Mouse (Mus musculus) retina, embryonic 14.5 days (tissue): ENCODE data around the gene Cmtr1.
A peak's percentile ranks its signal among the peaks of the same experiment; 100 is the strongest.

Experiments used
- DNase-seq: peaks from one replicate; pipeline ENCODE4 v3.0.0-alpha.2; 2015; ENCODE audit warnings: low spot score

The Cmtr1 gene

DNA sequence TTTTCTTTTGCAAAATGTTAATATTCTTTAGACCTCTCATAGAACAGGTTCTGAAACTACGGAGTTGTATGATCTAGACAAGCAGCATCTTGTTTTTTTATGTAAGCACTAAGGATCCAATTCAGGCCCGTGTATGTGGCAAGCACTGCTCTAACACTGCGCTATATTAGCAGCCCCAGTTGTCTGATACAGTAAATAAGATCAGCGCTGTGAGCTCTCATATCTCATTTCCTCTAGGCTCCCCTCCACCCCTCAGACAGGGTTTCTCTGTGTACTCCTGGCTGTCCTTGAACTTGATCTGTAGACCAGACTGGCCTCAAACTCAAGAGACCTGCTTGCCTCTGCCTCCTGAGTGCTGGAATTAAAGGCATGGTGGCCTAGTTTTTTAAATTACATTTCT lies 8.6 kb downstream of the Cmtr1 start:
- DNase-seq: no peak

- no peak for DNase-seq
Observed at GRCm38 (mm10) chr17:29669936-29670335, 9.5 kb downstream of the Cmtr1 start.

GRCm38 (mm10) chr17:29671021-29671420 lies 10.6 kb downstream of the Cmtr1 start:
- DNase-seq: no peak

- no peak for DNase-seq
Observed at GRCm38 (mm10) chr17:29673325-29673724, 12.9 kb downstream of the Cmtr1 start.

GRCm38 (mm10) chr17:29678526-29678925 lies 18.1 kb downstream of the Cmtr1 start:
- no peak for DNase-seq

DNA sequence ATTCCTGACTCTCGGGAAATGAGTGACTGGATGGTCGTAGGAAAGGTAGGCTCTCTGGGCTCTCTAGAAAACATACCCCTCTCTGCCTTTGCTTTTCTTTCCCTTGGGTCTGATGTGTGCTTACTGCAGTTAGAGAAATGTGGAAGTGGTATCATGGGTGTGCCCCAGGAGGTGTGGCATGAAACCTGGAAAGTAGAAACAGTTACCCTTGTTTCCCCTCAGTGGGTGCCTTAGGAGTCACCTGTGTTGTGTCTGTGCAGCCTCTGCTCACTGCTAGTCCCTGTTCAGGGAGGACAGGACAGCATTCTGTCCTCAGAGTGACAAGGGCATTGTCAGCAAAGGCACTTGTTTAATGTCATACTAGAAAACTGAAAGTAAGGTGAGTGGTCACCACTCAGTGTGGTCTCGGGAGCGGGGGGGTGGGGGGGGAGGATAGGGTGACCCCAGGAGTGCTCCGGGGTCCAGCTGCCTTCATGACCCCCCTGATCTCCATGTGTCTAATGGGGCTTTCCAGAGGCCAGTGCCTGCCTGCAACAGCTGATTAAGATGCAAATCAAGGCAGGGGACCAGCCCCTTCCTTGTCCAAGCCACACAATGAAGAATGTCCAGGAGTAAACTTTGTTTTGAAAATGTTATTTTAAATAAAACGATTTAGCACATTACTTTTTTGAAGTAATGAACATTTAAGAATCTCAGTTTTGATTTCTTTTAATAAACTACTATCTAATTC lies 18.8 kb downstream of the Cmtr1 start:
- no peak for DNase-seq

DNA sequence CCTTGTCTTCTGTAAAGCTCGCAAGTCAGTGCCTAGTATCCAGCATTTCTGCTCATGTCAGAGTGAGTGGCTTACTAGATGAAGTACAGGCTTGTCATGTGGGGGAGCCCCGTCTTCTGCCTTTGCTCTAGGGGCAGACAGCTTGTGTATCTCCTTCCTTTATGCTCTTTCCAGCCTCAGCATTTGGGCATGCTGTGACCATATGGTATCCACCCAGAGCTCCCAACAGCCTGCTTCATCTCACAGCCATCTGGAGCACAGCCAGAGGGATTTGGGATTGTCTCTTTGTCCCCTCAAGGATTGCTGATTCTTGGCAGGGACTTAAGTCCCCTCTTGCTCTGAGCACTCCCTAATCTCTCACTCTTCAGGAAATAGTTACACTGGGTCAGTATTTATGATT lies 19.8 kb downstream of the Cmtr1 start:
- peak; percentile 51 for DNase-seq

GRCm38 (mm10) chr17:29680921-29681320 lies 20.5 kb downstream of the Cmtr1 start:
- no peak for DNase-seq

DNA sequence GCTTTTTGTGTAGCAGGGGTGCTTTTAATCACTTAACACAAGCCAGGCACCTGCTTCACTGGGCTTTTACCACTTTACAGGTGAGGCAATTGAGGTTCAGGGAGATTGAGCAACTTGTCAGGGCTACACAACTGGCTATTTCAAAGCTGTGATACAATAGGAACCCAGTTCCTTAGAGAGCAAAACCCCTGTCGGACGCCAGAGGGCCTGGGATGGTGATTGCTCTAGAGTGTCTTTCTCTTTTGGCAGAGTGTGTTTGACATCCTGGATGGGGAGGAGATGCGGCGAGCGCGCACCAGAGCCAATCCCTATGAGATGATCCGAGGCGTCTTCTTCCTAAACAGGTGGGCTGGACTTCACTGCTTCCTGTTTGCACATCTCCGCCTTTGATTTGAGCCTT lies 21.3 kb downstream of the Cmtr1 start:
- DNase-seq: no peak

GRCm38 (mm10) chr17:29682261-29682660 lies 21.9 kb downstream of the Cmtr1 start:
- peak; percentile 55 for DNase-seq

DNA sequence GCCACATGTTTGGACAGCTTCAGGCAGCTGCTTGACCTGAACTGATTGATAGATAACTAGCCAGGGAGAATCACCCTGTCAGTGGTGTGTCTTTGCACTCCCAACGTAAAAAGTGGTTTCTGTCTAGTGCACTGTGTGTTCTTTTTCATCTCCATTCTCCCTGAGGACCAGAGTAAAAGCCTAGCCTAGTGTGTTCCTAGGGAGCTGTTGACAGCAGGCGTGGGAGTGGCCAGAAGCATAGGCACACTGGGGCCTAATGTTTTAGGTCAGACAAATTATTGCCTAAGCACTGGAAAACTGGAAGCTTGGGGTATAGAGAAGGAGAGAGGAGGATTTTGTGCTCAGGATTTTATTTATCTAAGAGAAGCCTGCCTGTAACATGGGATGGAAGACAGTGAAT lies 22.7 kb downstream of the Cmtr1 start:
- no peak for DNase-seq

DNA sequence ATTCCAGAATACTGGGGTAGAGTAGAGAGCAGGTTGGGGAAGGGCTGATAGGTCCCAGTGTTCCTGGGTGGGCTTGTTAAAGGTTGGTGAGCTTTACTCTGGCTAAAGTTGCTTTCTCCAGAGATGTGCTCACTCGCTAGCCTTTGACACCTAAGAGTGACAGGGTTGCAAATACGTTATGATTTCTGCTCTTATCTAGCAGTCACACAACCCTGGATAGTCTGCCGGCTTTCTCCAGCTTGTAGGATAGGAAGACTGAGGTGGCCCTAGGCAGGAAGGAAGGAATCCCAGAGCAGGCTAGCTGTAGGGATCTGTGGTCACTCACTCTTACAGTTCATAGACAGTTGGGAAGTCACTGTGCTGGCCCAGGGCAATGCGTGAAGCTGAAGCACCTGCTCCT lies 23.9 kb downstream of the Cmtr1 start:
- DNase-seq: no peak

- no peak for DNase-seq
Observed at GRCm38 (mm10) chr17:29686771-29687170, 26.4 kb downstream of the Cmtr1 start.

DNA sequence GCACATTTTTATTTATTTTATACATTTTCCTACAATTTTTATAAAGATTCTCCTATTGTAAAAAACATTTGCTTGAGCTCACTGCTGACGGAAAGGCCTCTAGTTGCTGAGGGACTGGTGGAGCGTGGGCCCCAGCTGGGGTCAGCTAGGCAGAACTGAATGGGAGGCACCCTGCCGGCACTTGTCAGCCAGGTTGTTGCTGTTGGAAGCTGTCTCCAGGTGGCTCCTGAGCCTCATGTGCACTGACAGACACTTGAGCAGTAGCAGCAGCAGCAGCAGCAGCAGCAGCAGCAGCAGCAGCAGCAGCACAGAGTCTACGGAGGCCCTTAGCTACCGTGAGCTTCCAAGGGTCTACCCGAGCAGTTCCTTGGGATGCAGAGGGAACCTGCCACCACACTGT lies 27.0 kb downstream of the Cmtr1 start:
- no peak for DNase-seq

DNA sequence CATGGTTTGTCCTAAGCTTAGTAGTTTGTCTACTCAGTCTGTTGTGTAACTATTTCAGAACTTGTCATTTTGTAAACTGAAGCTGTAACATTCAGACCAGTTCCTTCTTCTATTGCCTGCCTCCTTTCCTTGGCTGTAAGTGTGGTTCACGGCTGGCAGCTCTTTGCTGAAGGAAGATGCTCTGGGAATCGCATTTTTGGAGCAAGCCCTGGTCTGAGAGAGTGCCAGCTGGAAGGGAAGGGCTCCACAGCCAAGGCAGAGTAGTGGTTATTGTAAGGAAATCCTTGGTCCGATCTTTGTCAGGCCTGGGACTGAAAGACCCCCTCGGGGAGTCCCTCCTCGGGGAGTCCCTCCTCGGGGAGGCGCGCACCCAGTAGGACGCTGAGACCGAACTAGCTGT lies 28.2 kb downstream of the Cmtr1 start:
- DNase-seq: no peak

DNA sequence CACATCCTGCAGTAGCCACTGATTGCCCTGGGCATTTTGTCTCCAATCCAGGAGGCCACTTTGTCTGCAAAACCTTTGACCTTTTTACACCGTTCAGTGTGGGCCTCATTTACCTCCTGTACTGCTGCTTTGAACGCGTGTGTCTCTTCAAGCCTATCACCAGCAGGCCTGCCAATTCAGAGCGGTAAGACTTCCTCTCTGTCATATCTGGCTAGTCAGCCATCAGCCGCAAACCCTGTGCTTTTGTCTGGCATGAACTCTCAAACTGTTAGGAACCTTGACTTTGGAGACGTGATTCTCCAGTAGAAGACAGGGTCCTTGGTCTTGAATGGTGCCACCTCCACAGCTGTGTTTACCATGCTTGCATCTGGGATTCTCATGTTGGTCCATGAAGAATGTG lies 29.9 kb downstream of the Cmtr1 start:
- DNase-seq: no peak

GRCm38 (mm10) chr17:29692827-29693226 lies 32.4 kb downstream of the Cmtr1 start:
- DNase-seq: no peak

- no peak for DNase-seq
Observed at GRCm38 (mm10) chr17:29693571-29693970, 33.2 kb downstream of the Cmtr1 start.

DNA sequence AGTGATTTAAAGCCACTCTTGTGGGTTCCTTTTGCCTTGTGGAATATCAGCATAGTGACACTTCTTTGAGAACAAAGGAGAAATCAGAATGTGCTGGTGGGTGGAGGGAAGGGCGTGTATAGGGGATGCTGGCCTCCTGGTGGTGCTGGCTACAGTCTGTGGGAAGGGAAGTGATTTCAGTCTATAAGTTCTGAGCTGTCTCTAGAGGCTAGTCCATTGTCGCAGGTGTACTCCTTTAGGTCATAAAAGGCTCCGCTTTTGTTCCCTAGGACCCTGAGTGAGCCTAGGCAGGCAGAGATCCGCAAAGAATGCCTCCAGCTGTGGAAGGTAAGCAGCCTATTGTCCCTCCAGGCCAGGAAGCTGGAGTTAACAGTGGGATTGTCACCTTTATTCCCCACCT lies 34.1 kb downstream of the Cmtr1 start:
- DNase-seq: no peak

DNA sequence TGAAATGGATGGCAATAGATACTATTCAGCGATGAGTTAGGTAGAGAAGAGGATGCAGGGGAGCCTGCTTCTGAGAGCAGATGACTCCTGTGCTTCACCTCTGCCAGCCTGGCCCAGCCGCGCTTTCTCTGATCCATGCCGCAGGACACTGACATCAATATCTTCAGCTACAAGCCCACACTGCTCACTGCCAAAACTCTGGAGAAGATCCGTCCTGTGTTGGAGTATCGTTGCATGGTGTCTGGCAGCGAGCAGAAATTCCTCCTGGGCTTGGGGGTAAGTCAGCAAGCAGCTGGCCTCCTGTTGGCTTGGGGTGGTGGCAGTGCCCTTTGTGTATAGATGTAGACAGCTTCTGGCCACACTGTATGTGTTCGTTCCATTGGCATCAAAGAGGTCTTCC lies 36.5 kb downstream of the Cmtr1 start:
- DNase-seq: no peak

GRCm38 (mm10) chr17:29698421-29698820 lies 38.0 kb downstream of the Cmtr1 start:
- no peak for DNase-seq

DNA sequence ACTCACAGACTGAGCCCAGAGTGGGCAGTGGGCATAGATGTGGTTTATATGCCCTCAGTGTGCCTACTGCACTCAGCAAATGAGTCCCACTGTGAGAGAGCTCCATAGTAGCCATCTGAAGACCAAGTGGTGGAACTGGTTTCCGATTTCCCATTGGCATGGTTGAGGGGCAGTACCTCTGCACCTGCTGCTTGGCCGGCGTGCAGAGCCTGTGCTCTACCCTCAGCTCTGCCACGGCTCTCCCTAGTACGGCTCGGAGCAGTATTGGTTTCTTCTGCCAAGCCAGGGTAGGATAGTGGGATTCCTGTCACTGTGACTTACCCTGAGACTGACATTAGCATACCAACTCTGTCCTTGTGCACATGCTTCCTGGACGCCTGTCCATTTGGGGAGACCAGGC lies 40.2 kb downstream of the Cmtr1 start:
- no peak for DNase-seq

DNA sequence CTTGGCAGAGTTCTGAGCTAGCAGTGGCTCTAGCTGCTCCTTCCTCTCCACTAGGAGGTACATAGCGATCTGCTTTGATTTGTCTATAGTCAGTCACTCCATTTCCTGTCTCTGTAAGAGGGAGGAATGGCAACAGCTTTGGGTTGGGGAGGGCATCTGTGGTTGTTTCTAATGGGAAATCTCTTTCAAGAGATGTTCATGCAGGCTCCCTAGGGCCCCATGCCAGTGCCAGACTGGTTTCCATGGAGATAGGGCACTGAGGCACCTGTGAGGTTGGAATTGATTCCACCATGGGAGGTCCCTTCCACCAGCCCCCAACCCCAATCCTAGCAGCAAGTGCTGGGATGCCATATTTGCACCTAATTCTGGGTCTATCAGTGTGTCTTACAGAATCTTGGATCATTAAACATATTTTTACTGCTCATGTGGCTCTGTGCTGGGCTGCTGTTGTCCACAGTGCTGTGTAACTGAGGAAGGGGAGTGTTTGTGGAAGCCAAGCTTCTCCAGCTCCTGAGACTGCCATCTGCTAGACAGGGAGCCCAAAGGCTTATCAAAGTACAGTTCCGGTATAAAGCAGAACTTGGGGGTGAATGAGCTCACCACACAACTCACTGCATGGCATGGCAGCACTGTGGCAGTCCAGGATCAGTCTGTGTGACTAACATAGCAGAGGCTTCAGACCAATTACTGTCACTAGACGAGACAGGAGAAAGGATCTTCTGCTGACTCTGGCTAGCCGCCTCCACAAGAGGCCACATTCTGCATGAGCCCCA lies 42.7 kb downstream of the Cmtr1 start:
- no peak for DNase-seq

DNA sequence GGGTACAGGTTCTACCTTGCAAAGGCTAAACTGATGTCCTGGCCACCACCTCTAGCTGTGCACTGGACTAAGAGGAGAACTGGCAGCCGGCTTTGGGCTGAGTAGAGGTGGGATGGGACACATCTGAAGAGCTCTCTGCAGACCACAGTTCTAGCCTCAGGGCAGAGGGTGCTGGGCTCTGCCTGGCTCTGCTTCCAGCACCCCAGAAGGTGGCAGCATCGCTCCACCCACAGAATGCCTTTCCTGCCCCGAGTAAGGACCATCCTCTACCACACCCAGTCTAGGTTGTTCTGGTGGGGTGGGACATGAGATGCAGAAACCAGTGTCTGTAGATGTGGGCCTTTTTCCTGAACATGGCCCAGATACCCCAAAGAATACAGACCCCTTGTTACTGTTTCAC lies 44.4 kb downstream of the Cmtr1 start:
- peak; percentile 81 for DNase-seq
